Mouse (Mus musculus): ENCODE measurements around the gene Cxadr.
"Not testable (repeated sequence)": the region's sequence is repeated elsewhere in the genome, so short reads cannot be mapped to it uniquely, and the experiment has no call there.

The Cxadr gene

DNA sequence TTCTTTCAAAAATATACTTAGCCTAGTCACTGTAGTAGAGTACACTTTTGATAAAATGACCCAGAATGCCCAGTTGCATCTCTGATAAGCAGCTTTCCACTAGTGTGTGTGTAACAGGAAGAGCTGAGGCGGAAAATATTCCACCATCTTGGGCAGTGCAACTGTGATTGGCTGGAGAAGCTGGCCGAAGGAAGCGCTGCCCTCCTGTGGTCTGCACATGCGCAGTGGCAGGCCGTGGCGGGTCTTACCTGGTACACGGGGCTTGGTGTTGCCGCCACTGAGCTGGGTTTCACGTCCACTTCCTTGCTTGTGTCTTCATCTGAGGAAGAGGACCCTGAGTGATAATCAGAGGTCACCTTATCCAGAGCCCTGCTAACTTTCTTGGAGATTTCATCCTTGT lies 63.3 kb downstream of the Cxadr start:
- not testable (repeated sequence) for DNase-seq (ENCODE audit: low spot score)

DNA sequence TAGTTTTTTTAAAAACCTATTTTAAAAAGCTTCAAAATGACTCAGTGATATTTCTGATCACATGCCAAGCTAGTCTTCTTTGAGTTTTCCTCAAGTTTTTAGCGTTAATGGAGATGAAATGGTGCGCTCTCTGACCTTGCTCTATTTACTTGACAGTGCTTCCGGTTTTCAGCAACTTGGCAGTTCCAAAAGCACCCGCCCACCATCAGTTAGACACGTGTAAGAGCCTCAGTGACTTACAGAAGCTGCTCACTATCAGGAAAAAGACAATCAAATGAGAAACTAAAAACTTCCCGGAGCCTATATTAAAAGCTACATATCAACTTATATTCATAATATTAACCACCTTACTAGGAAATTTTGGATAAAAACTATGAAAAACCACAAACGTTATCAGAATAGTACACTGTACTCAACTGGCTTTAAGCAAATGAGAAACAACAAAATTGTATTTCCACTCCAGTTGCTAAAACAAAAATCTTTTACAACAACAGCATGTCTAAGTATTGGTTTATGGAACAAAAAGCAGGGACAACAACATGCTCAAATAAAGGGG lies 70.3 kb downstream of the Cxadr start:
- DNase-seq (ENCODE audit: low spot score): no peak

DNA sequence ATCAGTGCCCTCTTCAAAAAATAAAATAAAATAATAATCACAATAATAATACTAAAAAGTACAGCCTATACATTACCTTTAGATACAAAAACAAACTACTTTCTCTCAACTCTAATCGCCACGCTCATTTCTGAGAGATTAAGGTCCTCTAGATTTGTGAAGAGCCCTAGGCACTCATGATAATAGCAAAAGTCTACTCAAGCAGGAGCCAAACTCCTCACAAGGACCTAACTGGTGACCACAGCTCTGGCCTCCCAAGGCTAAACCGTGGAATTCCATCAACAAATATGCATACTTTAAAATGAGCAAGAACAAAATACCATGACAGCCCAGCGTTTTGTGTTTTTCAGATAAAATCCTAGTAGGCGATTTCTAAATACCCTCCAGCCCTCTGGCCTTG lies 71.5 kb downstream of the Cxadr start:
- DNase-seq (ENCODE audit: low spot score): no peak

DNA sequence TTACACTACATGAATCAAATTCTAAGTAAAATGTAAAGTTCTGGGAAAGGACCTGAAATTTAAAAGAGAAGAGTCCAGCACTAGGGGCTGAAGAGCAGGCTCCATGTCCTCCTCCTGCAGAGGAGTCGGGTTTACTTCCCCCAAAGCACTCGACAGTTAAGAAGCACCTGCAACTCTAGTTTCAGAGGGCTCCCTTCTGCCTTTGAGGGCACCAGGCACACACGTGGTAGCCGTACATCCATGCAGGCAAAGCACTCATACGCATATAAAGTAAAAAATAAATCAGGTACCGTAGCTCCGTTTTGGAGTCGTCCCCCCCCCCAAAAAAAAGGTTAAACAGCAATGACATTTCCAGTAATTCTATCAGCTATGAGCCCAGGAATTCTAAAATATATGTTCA lies 72.5 kb downstream of the Cxadr start:
- DNase-seq (ENCODE audit: low spot score): no peak

DNA sequence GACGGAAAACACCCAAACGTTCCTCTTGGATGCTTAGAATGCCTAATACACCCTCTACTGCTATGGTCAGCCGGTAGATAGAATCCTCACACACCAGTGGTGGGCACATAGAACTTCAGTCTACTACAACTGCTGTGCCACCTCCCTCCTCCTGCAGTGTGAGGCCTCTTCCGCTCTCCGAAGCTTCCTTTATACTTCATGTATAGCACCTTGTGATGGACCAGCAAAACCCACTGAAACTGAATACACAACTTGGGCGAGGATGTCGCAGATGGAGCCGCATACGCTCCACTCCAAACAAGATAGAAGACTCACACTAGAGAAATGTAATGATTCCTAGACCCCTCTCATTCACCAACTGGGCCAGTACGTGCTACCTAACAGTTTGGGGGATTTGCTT lies 73.9 kb downstream of the Cxadr start:
- DNase-seq (ENCODE audit: low spot score): no peak

DNA sequence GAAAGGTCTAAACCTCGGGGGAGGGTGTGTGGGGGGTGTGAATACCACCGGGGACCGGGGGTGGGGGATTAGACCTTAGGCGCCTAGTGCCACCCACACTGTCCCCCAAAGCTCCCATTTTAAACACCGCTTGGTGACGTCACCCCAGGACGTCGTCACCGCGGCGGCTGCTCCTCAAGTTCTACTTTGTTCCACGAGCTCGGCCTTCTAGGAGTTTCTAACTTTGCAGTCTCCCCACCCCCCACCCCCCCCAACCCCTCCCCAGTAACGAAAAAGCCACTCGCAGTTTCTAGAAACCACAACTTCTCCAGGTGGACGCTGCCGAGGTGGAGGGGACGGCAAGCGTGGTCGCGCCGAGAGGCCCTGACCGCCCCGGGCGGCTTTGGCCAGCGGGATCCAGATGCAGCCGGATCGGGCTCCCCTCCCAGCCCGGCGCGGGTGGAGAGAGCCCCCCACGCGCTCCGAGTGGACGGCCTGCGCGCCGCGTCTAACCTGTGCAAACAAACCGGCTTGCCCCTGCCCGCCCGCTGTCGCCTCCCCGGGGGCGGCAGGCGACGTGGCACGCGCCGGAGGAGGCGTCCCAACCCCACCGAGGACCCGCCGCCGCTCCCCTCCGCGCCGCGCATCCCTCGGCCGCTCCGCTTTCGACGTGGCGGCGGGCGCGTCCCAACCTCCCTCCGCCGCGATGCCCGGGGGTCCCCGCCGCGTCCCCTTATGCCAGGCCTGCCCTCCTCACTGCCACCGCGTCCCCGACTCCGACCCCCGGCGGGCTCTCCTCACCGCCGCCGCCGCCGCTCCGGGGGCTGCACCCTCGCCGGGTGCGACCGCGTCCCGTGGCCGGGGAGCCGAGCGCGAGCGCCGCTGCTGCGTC lies 74.8 kb downstream of the Cxadr start:
- DNase-seq (ENCODE audit: low spot score): peak; percentile 74

DNA sequence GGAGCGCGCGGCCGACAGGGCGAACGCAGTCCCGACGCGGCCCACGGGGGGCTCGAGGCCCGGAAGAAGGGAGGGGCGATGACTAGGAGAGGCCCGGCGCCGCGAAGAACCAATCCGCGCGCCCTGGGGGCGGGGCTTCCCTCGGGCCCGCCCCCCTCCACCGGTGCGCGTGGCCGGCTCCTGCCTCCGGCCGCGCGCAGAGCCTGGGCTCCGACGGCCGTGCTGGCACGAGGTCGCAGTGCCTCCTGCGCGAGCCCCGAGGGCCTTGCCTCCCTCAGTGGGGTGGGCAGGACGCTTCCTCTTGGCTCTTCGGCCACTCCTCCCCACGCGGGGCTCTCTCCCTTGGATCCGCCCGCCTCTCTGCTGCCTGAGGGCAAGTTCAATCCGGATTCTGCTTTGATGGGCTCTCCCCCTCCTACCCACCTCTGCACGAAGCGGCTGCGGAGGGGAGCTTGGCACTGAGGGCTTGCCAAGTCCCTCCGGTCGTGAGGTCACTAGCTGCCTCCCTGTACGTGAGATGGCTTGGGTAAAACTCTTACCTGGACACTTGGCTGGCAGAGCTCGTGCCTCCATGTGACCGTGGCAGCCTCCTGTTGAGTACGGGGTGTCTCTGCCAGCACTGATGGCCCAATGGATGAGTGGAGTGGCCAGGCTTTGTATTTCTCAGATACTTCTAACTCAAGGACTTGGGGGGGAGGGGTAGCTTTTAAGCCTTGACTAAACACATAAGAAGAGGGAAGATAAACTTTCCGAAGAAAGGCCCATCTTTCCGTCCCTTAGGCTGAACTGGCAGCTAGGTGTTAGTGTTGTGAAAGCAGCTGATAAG lies 75.7 kb downstream of the Cxadr start, which contains the start of gene Btg3:
Gene Btg3, minus strand, starts transcription at position 448 of the 826 bp plus-strand sequence.
- peak; percentile 92 for DNase-seq (ENCODE audit: low spot score)

DNA sequence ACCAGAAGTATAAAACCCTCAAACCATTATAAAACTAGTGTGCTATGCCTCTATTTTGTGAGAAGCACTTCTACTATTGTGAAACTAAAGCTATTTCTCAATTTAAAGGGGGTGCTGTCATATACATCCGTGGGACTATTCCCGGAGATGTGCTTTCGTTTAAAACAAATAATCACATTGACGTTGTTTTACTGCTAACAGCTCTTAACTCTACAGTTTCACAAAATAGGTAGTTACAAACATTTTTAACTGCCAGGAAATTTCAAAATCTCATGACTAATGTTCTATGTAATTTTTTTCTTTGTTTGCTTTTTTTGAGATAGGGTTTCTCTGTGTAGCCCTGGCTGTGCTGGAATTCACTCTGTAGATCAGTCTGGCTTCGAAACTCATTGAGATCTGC lies 77.2 kb downstream of the Cxadr start:
- DNase-seq (ENCODE audit: low spot score): no peak

DNA sequence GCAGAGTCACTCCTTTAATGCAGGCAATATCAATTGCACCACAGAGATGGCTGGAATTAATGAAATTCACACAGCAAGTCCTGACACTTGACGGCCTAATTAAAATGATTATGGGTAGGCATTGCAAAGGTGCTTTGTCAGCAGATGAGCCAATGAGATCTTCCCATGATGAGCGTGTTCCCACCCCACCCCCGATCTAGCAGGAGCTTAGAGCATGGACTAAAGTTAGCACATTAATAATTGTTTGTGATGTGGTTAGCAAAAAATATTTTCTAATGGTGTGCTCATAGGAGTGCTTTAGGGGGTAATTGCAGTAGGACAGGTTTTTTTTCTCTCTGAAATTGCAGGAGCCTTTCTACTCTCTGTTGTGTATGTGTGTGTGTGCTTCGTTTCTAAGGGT lies 87.8 kb downstream of the Cxadr start:
- no peak for DNase-seq (ENCODE audit: low spot score)

DNA sequence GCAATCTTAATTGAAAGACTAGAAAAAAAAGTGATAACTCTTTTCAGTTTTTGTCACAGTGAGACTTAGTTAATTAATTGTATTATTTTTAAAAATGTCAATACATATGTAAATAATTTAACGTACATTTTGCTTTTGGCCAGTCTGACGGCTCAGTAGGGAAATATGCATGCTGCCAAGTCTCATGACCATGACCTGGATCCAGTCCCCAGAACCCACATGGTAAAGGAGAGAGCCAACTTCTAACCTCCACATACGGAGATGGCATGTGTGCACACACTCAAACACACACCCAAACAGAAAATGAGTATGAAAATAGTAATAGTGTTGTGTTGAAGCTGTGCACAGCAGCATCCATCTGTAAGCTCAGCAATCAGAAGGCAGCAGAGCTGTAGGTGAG lies 88.7 kb downstream of the Cxadr start:
- no peak for DNase-seq (ENCODE audit: low spot score)

DNA sequence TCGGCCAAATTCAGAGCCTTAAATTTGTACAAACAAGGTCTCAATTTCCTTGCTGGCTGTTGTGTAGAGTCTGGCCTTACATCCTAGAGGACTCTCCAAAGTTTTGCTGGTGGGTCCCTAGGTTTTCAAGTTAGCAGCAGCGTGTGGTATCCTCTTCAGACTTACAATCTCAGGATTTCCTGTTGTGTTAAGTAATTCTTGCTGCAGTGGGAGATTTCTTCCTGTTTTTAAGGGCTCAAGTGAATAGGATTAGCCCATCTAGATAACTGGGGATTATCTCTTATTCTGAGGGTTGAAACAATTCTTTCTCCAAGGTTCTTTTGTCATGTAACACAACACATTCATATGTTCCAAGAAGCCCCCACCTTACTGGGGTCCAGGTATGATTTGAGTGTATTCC lies 90.1 kb downstream of the Cxadr start:
- no peak for DNase-seq (ENCODE audit: low spot score)

DNA sequence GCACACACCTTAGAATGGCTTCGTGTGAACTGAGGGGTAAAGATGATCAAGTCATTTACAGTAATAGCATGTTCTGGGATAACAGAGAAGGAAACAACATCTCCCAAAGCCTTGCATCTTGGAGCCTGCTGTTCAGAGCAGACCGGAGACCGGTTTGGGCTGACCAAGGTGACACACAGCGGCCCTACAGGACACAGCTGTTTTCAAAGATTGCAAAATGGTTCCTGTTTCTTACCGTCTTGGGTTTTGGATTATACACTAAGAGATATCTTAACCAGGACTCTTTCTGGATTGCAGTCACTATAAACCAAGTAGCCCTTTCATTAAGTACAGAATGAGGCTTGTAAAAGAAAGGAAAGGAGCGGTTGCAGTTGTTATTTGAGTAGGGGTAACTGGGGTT lies 97.4 kb downstream of the Cxadr start:
- no peak for DNase-seq (ENCODE audit: low spot score)

DNA sequence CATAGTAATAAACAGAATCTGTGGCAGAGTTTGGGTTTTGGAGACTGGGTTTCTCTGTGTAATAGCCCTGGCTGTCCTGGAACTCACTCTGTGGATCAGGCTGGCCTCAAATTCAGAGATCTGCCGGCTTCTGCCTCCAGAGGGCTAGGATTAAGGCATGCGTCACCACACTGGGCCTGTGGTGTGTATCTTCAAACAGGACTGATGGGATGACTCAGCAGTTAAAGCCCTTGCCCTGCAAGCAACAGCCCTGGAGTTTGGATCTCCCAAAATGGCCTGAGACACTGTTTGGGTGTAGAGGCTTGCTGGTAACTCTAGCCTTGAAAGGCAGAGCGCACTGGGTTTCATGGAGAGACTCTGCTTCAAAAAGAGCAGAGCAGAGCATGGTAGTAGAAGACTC lies 98.1 kb downstream of the Cxadr start:
- no peak for DNase-seq (ENCODE audit: low spot score)

DNA sequence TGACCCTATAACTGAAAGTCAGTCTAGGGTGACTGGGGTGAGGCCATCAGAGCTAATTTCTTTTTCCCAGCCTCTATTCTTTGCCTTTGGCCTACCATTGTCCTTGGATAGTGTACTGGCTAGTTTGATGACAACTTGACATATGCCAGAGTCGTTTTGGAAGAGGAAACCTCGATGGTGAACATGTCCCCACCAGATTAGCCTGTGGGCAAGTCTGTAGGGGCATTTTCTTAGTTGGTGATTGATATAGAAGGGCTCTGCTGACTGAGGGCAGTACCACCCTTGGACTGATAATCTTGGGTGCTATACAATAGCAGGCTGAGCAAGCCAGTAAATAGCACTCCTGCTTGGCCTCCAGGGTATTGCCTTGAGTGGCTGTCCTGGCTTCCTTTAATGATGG lies 101.0 kb downstream of the Cxadr start:
- no peak for DNase-seq (ENCODE audit: low spot score)

DNA sequence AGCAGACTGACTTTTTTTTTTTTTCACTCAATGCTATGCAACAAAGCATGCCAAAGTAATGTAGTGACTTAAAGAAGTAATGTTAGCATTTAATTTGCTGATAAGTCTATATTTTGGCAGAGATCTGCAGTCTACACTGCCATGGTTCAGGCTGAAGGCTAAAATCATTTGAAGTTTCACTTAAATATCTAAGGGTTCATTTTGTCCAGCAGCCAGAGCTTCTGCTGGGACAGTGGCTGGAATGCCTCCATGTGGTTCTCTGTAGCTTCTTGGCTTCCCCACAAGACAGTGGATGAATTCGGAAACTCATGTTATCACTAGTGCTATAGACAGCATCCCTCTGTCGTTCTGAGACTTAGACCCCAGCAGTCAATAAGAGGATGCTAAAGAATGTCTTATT lies 105.4 kb downstream of the Cxadr start:
- DNase-seq (ENCODE audit: low spot score): no peak

DNA sequence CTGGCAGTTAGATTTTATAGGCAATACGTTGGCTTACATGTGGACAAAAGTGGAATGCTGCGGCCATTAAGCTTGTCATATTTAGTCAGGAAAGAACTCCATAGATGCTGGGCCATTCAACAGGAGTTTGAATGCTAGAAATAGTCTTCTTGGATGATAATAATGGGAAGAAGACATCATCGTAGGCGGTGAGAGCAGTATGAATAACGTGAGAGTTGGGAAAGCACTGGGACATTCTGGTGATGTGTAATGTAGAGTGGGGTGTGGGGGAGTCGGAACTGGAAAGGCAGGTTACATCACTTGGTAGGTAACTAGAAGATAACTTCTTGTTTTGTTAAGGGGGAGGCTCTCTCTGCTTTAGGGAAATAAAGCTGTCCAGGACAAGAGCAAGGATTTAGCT lies 106.6 kb downstream of the Cxadr start:
- DNase-seq (ENCODE audit: low spot score): no peak
